Mouse (Mus musculus) macrophage (primary cell): ENCODE data around the gene Fam118a. TPM values are rescaled to one million over a fixed set of nuclear protein-coding genes. Genes with fewer than 3 reads are reported as not detected.

Source experiments
- H3K27ac ChIP-seq: fragments of 350-480 bp; formaldehyde crosslinking; 2 replicates; pipeline ENCODE4 v1.9.0; 2021
- H3K36me3 ChIP-seq: fragments of 350-480 bp; formaldehyde crosslinking; 2 replicates; pipeline ENCODE4 v1.9.0; 2021; ENCODE audit errors: inconsistent target
- H3K4me3 ChIP-seq: fragments of 350-480 bp; formaldehyde crosslinking; 2 replicates; pipeline ENCODE4 v1.9.0; 2021; ENCODE audit errors: inconsistent target
- H3K79me2 ChIP-seq: fragments of 350-480 bp; formaldehyde crosslinking; 2 replicates; pipeline ENCODE4 v1.9.0; 2021; ENCODE audit errors: inconsistent target
- WGBS: methylation state at CpG from one replicate; pipeline ENCODE4 v1.1.7; 2026; ENCODE audit warnings: inconsistent platforms; ENCODE audit not compliant: missing documents; 5-methylcytosine and 5-hydroxymethylcytosine counted together
- polyA plus RNA-seq: library from polyadenylated mRNA; stranded (reverse); fragments of 250-400 nt; gene quantifications from 3 replicates; pipeline ENCODE4 v1.2.4, GENCODE M21; 2018; ENCODE audit warnings: inconsistent platforms

The Fam118a gene
- polyA plus RNA-seq, 1 experiment from 2014 or later = 5.4 TPM

DNA sequence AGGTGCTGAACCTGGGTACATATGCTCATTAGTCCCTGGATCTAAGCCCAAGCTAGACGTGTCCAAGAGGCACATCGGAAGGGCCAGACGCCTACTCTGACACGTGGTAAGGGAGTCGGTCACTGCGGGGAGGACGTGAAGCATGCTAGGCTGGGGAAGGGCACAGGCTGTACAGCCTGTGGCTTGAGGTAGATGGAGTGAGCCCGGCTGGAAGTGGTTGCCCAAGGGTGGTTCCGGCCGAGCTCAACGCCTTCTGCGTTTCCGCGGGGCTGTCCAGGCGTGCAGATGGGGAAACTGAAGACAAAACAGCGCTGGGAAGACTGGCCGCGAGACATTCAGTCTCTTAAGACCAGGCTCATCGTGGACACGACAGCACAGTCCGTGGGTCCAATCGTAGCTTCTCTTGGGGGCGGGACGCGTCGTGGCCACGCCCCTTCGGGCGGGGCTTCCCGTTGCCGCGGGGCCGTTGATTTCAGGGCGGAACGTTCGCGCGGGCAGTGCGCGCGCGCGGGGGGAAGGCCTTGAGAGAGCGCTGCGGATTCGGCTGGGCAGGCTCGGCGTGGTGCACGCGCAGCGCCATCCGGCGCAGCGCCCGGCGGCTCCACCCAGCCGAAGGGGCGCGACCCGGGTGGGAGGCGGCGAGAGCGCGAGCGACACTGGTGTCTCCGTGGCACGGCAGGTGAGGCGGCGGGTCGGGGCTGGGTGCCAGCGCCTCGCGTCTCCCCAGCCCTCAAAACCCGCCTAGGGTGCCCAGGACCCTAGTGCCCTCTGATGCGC, 8.0 kb downstream of the Fam118a start:
- Histone ChIP-seq H3K79me2 (peaks cover 6% of the 10 kb centered on the region; the same call in 1 of the 2 replicates), H3K27ac (peak overlapping the region; percentile 55), H3K4me3 (peak overlapping the region; percentile 74), H3K36me3 (no peaks in the 10 kb centered on the region)
- under 1% methylated on average over 57 of the region's 75 CpGs for WGBS

DNA sequence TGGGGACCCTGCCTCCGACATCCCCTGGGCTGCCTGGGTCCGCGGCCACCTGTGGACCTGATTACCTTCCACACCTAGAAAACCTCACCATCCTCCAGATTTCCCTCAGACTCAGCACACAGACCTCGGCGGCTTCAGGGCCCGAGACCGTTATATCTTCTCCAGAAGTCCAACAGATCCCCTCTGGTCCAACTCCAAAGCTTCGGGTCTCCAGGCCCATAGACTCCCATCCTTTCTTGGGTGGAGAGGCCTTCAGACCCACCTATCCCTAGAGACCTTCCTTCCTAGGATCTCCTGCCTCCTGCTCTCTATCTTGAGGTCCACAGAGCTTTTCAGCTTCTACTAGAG, 8.6 kb downstream of the Fam118a start:
- Histone ChIP-seq H3K4me3 (peak overlapping the region; percentile 74), H3K27ac (no peak overlapping the region), H3K79me2 (peaks cover 6% of the 10 kb centered on the region; the same call in 1 of the 2 replicates), H3K36me3 (no peaks in the 10 kb centered on the region)
- WGBS = 2% methylated on average over 8 of the region's 8 CpGs

DNA sequence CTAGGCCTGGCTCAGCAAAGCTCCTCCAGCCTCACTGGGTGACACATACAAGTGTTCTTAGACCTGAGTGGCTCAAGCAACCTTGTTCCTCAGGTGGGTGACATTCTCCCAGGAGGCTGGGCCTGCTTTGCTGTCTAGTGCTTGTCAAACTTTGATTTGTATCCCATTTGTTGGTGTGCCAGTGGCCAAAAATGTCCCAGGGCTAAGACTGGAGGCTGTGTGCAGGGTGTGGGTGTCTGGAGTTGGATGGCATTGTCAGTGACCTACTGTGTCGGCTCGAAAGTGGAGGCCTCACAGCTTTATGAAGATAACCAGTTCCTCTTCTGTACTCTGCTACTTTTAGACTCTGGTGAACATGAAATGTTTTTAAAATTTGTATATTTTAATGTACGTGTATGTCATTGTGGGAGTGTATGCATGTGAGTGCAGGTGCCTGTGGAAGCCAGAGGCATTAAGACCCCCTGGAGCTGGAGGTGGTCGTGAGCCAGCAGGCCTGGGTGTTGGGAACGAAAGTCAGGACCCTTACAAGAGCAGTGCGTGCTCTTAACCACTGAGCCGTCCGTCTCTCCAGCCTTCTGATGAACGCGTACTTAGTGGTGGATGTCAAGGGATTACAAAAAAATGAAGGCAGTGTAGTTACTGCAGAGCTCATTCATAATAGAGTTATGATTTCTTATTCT, 12.9 kb downstream of the Fam118a start:
- no peak overlapping the region for H3K4me3 ChIP-seq

DNA sequence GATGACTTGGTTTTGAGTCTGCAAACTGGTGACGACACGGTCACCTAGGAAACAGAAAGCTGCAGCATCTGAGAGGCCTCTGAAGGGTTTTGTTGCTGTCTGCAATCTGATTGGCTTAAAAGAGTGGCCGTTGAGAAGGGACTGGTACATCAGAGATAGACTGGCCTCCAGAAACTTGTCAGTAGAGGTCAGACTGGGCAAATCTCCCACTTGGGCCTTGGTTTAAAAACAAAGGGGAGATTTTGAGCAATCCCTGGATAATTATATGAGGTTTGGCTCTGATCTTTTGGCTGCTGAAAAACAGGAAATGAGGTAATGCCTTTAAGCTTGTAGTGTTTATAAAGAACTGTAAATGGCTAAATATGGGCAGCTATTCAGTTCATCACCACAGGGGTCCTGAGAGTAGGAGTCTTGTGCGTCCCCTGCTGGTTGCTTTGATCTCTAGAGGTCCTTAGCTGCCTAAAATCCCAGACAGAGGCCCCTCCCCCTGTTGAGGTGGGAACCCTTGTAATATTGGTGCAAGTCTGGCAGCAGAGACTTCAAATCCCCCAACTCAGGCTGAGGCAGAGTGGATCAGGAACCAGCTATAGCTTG, 13.7 kb downstream of the Fam118a start:
- WGBS = 34% methylated on average over 4 of the region's 4 CpGs
- Histone ChIP-seq H3K4me3 (no peak overlapping the region), H3K79me2 (peaks cover 18% of the 10 kb centered on the region), H3K27ac (peak overlapping the region; percentile 14; the same call in 1 of the 2 replicates), H3K36me3 (no peaks in the 10 kb centered on the region)

More for the DNA sequence above, 12.9 kb downstream of the Fam118a start:
- Histone ChIP-seq H3K27ac (no peak overlapping the region), H3K79me2 (peaks cover 18% of the 10 kb centered on the region), H3K36me3 (no peaks in the 10 kb centered on the region)
- 83% methylated on average over 10 of the region's 10 CpGs for WGBS

DNA sequence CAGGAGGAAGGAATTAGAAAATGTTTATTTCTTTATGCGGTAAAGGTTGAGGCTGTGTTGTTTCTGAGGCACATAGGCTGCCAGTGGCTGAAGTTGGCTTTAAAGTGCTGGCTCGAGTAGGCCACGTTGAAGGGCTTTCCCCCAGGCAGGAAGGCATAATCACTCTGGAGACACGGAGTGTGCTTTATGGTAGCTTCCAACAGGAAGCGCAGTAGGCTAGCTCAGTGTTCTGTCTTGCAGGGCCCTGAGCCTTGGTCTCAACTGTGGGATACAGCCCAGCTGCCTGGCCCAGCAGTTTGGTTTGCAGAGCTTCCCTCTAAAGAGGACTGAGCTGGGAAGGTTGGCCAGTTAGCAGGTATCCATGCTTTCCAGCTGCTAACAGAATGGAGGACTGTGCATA, 14.4 kb downstream of the Fam118a start:
- Histone ChIP-seq H3K4me3 (no peak overlapping the region), H3K79me2 (peaks cover 17% of the 10 kb centered on the region), H3K36me3 (no peaks in the 10 kb centered on the region), H3K27ac (0 out of 2 replicates have a peak overlapping the region, but pooled peaks have one; percentile 10)
- 72% methylated on average over 5 of the region's 5 CpGs for WGBS

DNA sequence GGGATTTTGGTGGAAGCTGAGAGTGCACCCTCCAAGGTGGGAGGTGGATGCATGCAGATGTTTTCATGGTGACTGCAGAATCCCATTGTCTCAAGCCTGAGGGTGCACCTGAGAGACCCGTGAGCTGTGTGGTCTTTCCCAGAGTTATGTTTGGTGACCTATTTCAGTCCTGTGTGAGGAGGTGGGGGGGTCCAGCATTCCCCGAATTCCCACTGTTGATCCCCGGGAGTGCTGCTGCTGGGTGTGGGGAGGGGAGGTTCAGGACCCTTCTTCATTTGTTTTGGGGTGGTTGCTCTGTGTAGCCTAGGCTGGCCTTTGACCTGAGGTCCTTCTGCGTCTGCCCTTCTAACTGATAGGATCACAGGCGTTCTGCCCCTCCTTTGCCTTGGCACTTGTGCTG, 15.0 kb downstream of the Fam118a start:
- peaks cover 4% of the 10 kb centered on the region; the same call in 1 of the 2 replicates for H3K36me3 ChIP-seq
- 98% methylated on average over 4 of the region's 5 CpGs for WGBS
- H3K27ac ChIP-seq = no peak overlapping the region
- peaks cover 12% of the 10 kb centered on the region for H3K79me2 ChIP-seq
- H3K4me3 ChIP-seq = no peak overlapping the region

DNA sequence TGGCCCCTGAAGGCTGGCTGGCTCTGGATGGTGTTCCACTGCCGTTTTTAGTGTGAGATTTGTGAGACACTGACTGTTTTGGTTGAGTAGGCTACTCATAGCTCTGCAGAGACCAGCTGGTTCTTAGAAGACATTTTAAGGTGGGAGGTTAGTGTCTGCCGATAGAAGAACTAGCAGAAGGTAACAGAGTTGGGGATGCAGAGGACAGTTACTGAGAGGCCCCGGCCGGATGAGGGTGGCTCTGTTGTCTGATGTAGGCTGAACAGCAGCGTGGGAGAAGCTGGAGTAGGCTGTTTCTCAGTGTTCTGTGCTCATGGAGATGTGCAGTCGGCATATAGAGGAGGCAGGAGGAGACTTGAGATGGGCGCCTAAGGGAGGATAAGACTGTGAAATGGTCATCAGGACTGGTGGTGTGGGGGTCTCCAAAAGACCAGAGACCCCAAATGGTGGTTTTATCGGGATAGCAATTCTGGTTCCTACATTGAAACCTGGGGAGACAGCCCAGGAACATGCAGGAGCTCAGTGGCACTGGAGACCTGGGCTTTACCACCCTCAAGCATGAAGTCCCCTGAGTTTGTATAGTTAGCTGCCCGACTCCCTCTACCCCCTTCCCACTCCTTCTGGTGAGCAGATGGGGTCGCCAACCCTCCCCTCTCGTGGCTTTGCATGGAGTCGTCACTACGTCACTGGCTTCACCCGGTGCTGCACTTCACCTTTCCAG, 17.6 kb downstream of the Fam118a start:
- WGBS = 98% methylated on average over 11 of the region's 14 CpGs
- no peak overlapping the region for H3K27ac ChIP-seq

DNA sequence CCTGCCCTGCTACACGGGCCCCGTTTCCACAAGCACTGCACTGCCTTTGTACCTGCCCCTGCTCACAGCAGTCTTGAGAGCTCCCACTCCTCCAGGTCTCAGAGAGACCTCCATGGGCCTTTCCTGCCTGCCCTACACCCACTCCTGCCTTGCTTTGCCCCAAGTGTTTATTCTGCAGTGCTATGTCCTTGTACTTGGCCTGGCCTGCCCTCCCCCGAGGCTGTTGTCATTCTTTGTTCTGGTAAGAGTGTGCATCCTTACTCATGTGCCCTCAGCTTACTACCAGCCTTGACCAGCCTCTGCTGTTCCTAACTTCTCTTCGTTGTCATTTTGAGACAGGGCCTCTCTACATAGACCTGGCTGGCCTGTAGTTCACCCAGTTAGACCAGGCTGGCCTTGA, 19.1 kb downstream of the Fam118a start:
- Histone ChIP-seq H3K36me3 (peaks cover 22% of the 10 kb centered on the region; the same call in 1 of the 2 replicates), H3K27ac (no peak overlapping the region), H3K79me2 (peaks cover 12% of the 10 kb centered on the region), H3K4me3 (no peak overlapping the region)
- WGBS = 87% methylated on average over 4 of the region's 4 CpGs

More for the DNA sequence above, 17.6 kb downstream of the Fam118a start:
- Histone ChIP-seq H3K79me2 (peaks cover 12% of the 10 kb centered on the region), H3K4me3 (no peak overlapping the region), H3K36me3 (peaks cover 13% of the 10 kb centered on the region; the same call in 1 of the 2 replicates)

DNA sequence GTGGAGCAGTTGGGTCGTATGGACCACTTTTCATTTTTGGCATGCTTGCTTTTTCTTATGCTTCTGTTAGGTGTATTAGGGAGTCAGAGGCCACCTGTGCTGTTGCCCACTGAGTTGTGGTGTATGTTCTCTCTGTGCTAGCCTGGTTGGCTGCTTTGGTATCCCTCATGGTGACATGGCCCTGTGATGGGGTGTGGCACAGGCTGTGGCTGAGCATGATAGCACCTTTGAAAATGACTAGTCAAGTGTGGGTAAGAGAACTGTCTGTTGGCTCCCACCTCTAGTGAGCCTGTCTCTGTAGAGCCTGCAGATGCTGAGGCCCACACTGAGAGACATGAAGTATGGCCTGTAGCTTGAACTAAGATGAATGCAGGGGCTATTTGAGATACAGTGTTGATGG, 21.0 kb downstream of the Fam118a start:
- H3K79me2 ChIP-seq = no peaks in the 10 kb centered on the region
- no peak overlapping the region for H3K27ac ChIP-seq
- peaks cover 34% of the 10 kb centered on the region; the same call in 1 of the 2 replicates for H3K36me3 ChIP-seq
- no peak overlapping the region for H3K4me3 ChIP-seq
- 100% methylated on average over 1 of the region's 1 CpGs for WGBS

DNA sequence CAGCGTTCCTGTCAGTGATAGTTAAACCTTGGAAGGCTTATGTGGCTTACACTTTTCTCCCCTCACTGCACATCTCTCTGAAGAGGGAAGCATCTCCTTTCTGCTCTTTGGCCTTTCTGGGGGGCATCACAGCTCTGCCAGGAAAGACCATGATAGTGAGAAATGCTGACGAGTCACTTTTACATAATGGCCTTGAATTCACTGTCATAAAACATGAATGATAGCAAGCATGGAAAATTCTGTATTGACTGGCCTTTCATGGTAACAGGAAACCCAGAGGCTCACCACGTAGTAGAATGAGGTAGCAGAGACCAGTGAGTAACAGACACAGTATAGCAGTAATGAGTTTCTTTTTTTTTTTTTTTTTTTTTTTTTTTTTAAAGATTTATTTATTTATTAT, 25.4 kb downstream of the Fam118a start:
- Histone ChIP-seq H3K36me3 (peaks cover 37% of the 10 kb centered on the region; the same call in 1 of the 2 replicates), H3K79me2 (no peaks in the 10 kb centered on the region), H3K4me3 (no peak overlapping the region), H3K27ac (no peak overlapping the region)
- WGBS = 100% methylated on average over 2 of the region's 3 CpGs

DNA sequence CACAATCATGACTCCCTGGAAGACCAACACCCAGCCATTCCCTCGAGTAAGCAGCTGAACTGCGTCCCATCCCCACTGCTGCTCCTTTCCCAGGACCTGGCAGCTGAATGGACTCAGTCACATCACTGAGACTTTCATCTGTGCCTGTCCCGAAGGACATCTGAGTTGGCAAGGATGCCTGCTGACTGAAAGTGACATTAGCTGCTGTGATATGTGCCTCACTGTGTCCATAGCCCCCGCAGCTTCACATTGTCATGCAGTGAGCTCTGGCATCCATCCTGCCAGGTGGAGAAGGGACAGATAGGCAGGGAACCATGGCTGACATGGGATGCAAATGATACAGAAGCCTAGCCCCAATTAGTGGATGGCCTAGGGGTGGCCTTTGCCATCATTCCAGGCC, 26.4 kb downstream of the Fam118a start:
- no peaks in the 10 kb centered on the region for H3K79me2 ChIP-seq
- 98% methylated on average over 4 of the region's 4 CpGs for WGBS
- peaks cover 37% of the 10 kb centered on the region; the same call in 1 of the 2 replicates for H3K36me3 ChIP-seq
- no peak overlapping the region for H3K4me3 ChIP-seq
- no peak overlapping the region for H3K27ac ChIP-seq

DNA sequence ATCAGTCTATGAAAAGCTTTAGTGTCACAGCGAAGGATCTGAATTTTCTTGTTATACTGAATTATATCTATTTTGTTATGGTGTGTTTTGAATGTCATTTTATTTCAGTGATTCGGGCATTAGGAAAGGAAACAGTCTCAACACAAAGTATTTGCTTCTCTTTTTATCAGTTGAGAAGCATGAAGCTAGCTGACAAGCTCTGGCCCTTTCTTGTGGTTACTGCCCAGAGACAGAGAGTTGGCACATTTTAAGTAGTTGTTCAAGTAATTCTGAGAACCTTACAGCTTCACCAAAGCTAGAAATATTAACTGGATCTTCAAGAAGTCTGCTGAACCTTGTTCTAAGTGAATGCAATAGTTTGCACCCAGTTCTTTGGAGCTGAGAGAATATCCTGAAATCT, 34.7 kb downstream of the Fam118a start:
- Histone ChIP-seq H3K79me2 (no peaks in the 10 kb centered on the region), H3K27ac (no peak overlapping the region), H3K4me3 (no peak overlapping the region), H3K36me3 (no peaks in the 10 kb centered on the region)
- 80% methylated on average over 2 of the region's 2 CpGs for WGBS

DNA sequence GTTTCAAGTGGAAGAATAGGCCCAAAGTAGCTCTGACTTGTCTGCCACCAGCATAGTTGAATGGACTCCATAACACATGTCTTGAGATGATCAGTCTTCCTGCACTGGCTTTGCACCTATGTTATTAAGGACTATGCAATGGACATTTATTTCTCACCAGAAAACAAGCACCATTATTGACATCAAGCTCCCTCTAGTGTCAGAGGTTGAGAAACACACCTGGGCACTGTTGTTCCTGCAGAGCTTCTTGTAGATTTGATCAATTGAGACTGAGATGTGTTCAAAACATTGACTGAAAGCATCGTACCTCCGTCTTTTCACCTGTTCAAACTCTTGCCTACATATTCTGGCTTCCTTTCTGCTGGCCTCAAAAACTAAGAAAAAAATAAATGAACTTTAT, 41.8 kb downstream of the Fam118a start:
- Histone ChIP-seq H3K79me2 (no peaks in the 10 kb centered on the region), H3K27ac (no peak overlapping the region), H3K36me3 (no peaks in the 10 kb centered on the region), H3K4me3 (no peak overlapping the region)
- WGBS = 14% methylated on average over 2 of the region's 2 CpGs

DNA sequence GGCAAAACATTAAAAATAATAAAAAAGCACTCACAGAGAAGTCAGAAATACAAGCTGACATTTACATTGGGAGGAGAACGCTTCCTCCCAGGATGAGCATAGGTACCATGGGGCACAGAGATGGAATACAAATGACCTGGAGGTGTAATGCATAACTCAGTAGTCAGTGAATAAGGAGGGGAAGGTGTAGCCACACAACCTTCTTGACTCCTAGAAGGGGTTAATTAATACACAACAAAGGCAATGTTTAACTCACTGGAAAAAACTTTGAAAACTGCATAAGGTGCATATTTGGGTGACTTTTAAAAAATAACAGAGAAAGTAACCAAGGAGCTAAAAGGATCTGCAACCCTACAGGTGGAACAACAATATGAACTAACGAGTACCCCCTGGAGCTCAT, 43.9 kb downstream of the Fam118a start:
- 94% methylated on average over 2 of the region's 2 CpGs for WGBS
- no peaks in the 10 kb centered on the region for H3K79me2 ChIP-seq
- H3K36me3 ChIP-seq = no peaks in the 10 kb centered on the region
- no peak overlapping the region for H3K4me3 ChIP-seq
- no peak overlapping the region for H3K27ac ChIP-seq
